Comparison of ENCODE assay signal across 8 mouse cellular contexts in the genomic region with DNA sequence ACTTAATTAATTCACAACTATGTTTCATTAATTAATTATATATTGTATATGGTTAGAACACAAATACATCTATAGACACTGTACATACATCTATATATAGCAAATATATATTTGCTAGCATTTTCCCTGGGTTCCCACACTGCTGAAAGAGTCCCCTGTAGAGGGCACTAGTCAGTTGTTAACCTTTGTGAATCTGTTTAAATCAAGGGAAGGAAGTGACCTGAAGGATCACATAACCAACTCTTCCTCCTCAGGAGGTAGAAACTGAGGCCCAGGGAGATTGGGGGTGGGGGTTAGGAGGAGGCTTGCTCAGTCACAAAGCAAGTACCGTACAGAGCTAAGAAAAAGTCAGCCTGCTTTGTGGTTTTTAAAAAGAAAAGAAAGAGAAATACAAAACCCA.
DNase-seq lines count a peak whose midpoint lies in the region.

No protein-coding gene starts in this region.

- peak; percentile 29 to 48 for DNase-seq in heart, postnatal 10 days
- DNase-seq in heart, postnatal 36 days: no peak
- peak; percentile 13 to 50 for DNase-seq in CD8-positive naive resting alpha-beta T cell, adult 2 months (ENCODE audit: low read depth in 2 of 2, low spot score in 2 of 2)
- peak; percentile 62 for DNase-seq in c-Kit-negative CD71-positive TER-119-positive erythroid progenitor cells, embryonic 14.5 days (ENCODE audit: low read depth, low spot score)
- peak; percentile 32 for DNase-seq in kidney, postnatal 10 days
- peak; percentile 64 for DNase-seq in retina, embryonic 14.5 days (ENCODE audit: low spot score)
- DNase-seq in frontal cortex, postnatal 10 days (ENCODE audit: low spot score in 2 of 2): no peak
- no peak for DNase-seq in neural tube, embryonic 10.5 days (ENCODE audit: extremely low spot score, low spot score)

- intact Hi-C loops in heart, postnatal 10 days (cut with DNase I): loop anchor here (1.0 to 10.0 kb wide), 2 partner anchors 186 to 575 kb away; no protein-coding TSS in a partner anchor
- intact Hi-C loops in heart, postnatal 36 days (cut with DNase I): loop anchor here (2.0 kb wide), 1 partner anchor 185 kb away; no protein-coding TSS in a partner anchor

Comparison
In these comparisons a context has a peak if more than half of its experiments do, and no peak if none do; other contexts are left out.
1. DNase-seq: peak in heart, postnatal 10 days (2 of 2), CD8-positive naive resting alpha-beta T cell, adult 2 months (2 of 2), c-Kit-negative CD71-positive TER-119-positive erythroid progenitor cells, embryonic 14.5 days (single experiment), kidney, postnatal 10 days (single experiment) and retina, embryonic 14.5 days (single experiment); none in heart, postnatal 36 days (0 of 2), frontal cortex, postnatal 10 days (0 of 2) and neural tube, embryonic 10.5 days (single experiment).